Mouse (Mus musculus) kidney, postnatal 25 days (tissue): ENCODE data around the gene Olfr1255.
A peak's percentile ranks its signal among the peaks of the same experiment; 100 is the strongest.

Experiments
- DNase-seq, 2 experiments: peaks; one replicate each; pipeline ENCODE4 v3.0.0; 2021; ENCODE audit warnings: mixed read lengths in 2 of 2

Olfr1255 gene

GRCm38 (mm10) chr2:89811751-89812150 lies at the start of gene Olfr1255:
Gene Olfr1255 (plus strand): TSS chr2:89812051.
- DNase-seq: no peak

GRCm38 (mm10) chr2:89793519-89793918 lies 18.3 kb upstream of the Olfr1255 start, which contains the start of gene Olfr1254:
Gene Olfr1254 (minus strand): TSS chr2:89793619.
- DNase-seq: no peak

DNA sequence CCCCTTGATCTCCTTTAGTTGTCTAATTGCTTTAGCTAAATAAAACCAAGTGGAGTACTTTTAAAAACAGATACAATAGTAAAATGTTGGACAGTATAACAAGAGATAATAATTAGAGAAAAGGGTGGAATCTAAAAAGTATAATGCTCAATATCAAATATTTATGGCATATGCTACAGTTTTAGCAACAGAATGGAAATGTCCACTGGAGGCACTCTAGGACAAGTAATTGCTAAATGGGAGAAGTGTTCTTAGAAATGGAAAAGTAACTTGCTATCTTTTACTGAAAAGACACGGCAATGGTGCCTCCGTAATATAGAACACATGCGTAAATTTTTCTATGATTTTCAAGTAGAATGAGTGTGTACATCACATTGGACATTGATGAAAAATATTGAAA lies 12.3 kb upstream of the Olfr1255 start:
- DNase-seq: no peak

GRCm38 (mm10) chr2:89810751-89811150 lies 1.1 kb upstream of the Olfr1255 start:
- DNase-seq: no peak

DNA sequence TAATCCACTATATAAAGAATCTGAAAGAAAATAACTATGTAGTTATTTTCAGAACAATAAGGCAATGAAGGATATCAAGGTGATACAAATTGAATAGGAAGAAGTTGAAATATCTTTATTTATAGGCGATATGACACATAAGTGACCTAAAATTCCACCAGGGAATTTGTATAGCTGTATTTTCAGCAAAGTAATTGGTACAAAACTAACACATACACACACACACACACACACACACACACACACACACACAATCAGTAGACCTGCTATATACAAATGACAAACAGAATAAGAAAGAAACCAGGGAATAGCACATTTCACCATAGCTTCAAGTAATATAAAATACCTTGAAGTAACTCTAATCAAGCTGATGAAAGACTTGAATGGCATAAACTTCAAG lies 8.4 kb downstream of the Olfr1255 start:
- DNase-seq: peak in 1 of 2 experiments; percentile 60

GRCm38 (mm10) chr2:89841455-89841854 lies 29.6 kb downstream of the Olfr1255 start, which contains the start of gene Olfr1256:
Gene Olfr1256 (minus strand): TSS chr2:89841555.
- DNase-seq: no peak

GRCm38 (mm10) chr2:89848105-89848504 lies 36.3 kb downstream of the Olfr1255 start, which contains the start of gene Olfr48:
Gene Olfr48 (minus strand): TSS chr2:89848205.
- DNase-seq: no peak

DNA sequence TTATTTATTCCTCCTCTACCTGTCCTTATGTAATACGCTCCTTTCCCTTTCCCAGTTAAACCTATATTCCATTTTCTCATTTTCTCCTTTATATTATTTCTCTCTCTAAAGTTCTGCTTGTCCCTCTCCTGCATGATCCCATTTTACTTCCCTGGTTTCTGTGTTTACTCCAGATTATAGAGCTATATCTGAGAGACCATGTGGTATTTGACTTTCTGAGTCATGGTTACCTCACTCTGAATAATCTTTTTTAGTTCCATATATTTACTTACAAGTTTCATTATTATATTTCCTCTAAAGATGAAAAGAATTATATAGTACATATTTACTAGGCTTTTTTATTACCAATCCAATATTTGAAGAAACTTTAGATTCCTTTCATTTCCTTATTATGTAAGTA lies 37.4 kb downstream of the Olfr1255 start:
- no peak for DNase-seq
